Mouse (Mus musculus): ENCODE data around the gene Srrt. TPM values are rescaled to one million over a fixed set of nuclear protein-coding genes. Genes with fewer than 3 reads are reported as not detected.

Srrt gene
- 141 and 149 TPM in 2 replicates for polyA plus RNA-seq (2015; fragmentation: Nextera tagmentation; extraction: Ambion mirVana)

DNA sequence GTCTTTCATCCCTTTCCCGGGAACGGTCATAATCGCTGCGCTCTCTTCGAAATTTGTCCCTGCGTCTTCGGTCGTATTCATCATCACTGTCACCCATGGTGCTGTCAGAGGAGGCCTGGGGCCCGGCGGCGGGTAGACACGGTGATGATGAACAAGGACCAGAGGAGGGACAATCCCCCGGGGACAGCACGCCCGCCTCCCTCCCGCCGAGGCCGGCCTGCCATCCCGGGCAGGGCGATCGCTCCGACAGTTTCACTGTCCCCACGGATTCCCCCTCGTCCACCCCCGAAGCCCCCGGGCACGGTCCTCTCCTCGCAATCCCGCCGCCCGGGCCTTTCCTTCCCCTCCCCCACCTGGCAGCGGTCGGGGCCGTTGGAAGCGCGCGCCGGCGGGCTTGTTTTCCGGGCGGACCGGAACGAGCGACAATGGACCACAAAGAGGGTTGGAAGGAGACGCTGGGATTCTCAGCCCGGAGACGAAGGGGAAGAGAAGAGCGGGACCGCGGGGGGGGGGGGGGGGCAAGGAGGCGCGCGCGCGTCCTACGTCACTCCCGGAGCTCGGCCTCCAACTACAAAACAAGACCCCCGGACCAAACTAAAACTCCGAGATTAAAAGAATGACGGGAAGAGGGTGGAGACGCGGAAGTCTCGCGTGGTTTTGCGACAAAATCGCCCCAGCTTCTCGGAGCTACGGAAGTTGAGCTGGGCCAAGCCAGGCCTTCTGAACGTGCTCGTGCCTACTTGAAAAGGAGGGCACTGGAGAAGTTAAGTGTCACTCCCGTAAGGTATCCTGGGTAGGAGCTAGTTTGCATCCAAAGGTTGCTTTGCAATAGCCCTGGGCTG is at the start of gene Srrt:
Gene Srrt (minus strand): TSS at position 604 of the 842 bp plus-strand sequence.
- H3K27me3 ChIP-seq: no peaks in the 10 kb centered on the region
- peaks cover 75% of the 10 kb centered on the region for H3K36me3 ChIP-seq
- H3K9me3 ChIP-seq: 0 out of 2 replicates have a peak, but pooled peaks cover 6% of the 10 kb centered on the region
- H3K27ac ChIP-seq: peak within 1 kb of the TSS; percentile 94
- peak within 1 kb of the TSS; percentile 78 for H3K4me2 ChIP-seq (replicated peaks)
- peak; percentile 89 for ATAC-seq (ENCODE audit: low FRiP score, low read depth)
- peaks cover 50% of the 10 kb centered on the region for H3K4me1 ChIP-seq
- H3K4me3 ChIP-seq: peak within 1 kb of the TSS; percentile 87
- peak within 1 kb of the TSS; percentile 97 for H3K9ac ChIP-seq
- 0% methylated on average over 63 of the region's 72 CpGs for WGBS

DNA sequence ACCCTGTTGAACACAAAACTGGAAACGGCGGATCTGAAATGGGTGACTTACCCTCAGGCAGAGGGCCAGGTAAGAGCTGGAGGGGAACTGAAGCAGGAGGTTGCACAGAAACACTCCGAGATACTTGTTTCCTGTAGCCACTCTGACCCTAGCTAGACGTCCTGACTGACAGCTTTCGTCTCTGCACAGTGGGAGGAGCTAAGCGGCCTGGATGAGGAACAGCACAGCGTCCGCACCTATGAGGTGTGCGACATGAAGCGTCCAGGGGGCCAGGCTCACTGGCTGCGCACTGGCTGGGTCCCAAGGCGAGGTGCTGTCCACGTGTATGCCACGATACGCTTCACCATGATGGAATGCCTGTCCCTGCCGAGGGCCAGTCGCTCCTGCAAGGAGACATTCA is 46.6 kb upstream of the Srrt start:
- ATAC-seq (ENCODE audit: low FRiP score, low read depth): no peak
- Histone ChIP-seq H3K9ac (peak overlapping the region; percentile 40), H3K4me1 (peaks cover 41% of the 10 kb centered on the region), H3K36me3 (peaks cover 56% of the 10 kb centered on the region), H3K4me2 (replicated peaks) (peak overlapping the region; percentile 95), H3K27me3 (no peaks in the 10 kb centered on the region), H3K9me3 (no peaks in the 10 kb centered on the region), H3K27ac (no peak overlapping the region), H3K4me3 (no peak overlapping the region)
- 87% methylated on average over 17 of the region's 17 CpGs for WGBS

- Histone ChIP-seq H3K4me2 (replicated peaks) (peak overlapping the region; percentile 95), H3K36me3 (peaks cover 38% of the 10 kb centered on the region), H3K9ac (peak overlapping the region; percentile 99), H3K9me3 (no peaks in the 10 kb centered on the region), H3K27ac (peak overlapping the region; percentile 99), H3K27me3 (no peaks in the 10 kb centered on the region), H3K4me1 (peaks cover 58% of the 10 kb centered on the region), H3K4me3 (peak overlapping the region; percentile 92)
- 2% methylated on average over 16 of the region's 16 CpGs for WGBS
- no peak for ATAC-seq (ENCODE audit: low FRiP score, low read depth)
These were observed 44.8 kb upstream of the Srrt start for GRCm38 (mm10) chr5:137352011-137352975.

- H3K9ac ChIP-seq: peak overlapping the region; percentile 99
- peak overlapping the region; percentile 99 for H3K27ac ChIP-seq
- no peak for ATAC-seq (ENCODE audit: low FRiP score, low read depth)
- no peaks in the 10 kb centered on the region for H3K27me3 ChIP-seq
- peak overlapping the region; percentile 92 for H3K4me3 ChIP-seq
- H3K9me3 ChIP-seq: no peaks in the 10 kb centered on the region
- H3K36me3 ChIP-seq: peaks cover 30% of the 10 kb centered on the region
- 1% methylated on average over 4 of the region's 4 CpGs for WGBS
- H3K4me1 ChIP-seq: peaks cover 61% of the 10 kb centered on the region
- H3K4me2 ChIP-seq (replicated peaks): peak overlapping the region; percentile 95
These were observed 43.9 kb upstream of the Srrt start for GRCm38 (mm10) chr5:137351394-137351793.

DNA sequence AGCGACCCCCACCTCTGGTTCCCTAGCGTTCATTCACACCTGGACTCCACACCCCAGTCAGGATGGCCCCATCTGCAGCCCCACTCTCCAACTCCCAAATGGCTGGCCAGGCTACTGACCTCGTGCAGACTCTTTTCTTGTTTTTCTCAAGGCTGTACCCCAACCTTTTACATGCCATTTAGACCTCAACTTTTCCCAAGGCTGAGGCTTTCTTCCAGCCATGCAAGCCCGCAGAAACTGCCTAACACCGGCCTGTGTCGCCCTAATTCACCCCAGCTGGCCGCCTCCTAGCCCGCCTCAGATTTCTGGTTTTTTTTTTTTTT is 43.5 kb upstream of the Srrt start:
- Histone ChIP-seq H3K4me2 (replicated peaks) (peak overlapping the region; percentile 95), H3K9me3 (no peaks in the 10 kb centered on the region), H3K4me3 (peak overlapping the region; percentile 92), H3K9ac (peak overlapping the region; percentile 99), H3K36me3 (peaks cover 26% of the 10 kb centered on the region), H3K27ac (peak overlapping the region; percentile 99), H3K4me1 (peaks cover 64% of the 10 kb centered on the region), H3K27me3 (no peaks in the 10 kb centered on the region)
- no peak for ATAC-seq (ENCODE audit: low FRiP score, low read depth)
- WGBS: 2% methylated on average over 8 of the region's 8 CpGs

DNA sequence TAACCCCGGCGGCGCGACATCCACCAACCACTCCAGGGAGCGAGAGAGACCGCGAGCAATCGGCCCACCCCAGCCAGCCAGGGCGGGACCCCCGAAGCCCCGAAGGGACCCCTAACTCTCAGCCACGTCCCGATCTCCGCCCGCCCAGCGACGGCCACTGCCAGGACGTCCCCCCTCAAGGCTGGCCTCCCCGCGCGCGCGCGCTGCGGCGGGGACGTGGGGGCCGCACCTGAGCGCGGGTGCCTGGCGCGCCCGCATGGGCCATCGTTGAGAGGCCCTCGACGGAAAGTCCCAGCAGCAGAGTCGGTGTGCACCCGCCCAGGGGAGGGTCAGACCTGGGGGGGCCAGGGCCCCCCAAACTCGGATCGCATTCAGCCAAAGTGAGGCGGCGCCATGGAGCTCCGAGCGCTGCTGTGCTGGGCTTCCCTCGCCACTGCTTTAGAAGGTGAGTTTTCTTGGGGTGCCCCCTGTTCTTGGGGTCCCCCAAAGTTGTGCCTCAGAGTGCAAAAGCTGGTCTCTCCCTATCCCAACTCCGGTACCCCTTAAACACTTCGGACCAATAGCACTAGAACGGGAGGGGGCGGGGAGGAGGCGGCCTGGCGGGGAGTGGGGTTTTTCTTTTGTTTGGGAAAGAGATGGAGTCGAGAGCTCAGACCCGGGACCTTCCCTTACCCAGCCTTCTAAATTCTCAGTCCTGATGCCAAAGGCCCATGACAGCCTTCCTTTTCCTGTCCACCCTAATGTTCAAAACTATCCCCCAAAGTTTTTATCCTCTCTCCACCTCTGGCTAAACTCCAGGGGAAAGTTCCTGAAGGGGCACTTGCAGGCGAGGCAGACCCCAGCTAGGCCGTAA is 43.0 kb upstream of the Srrt start:
- peak; percentile 74 for ATAC-seq (ENCODE audit: low FRiP score, low read depth)
- H3K4me2 ChIP-seq (replicated peaks): peak overlapping the region; percentile 95
- H3K4me1 ChIP-seq: peaks cover 68% of the 10 kb centered on the region
- H3K4me3 ChIP-seq: peak overlapping the region; percentile 92
- H3K36me3 ChIP-seq: peaks cover 20% of the 10 kb centered on the region
- WGBS: under 1% methylated on average over 52 of the region's 55 CpGs
- peak overlapping the region; percentile 99 for H3K27ac ChIP-seq
- no peaks in the 10 kb centered on the region for H3K27me3 ChIP-seq
- no peaks in the 10 kb centered on the region for H3K9me3 ChIP-seq
- H3K9ac ChIP-seq: peak overlapping the region; percentile 99

- H3K4me2 ChIP-seq (replicated peaks): peak within 1 kb of the TSS; percentile 95
- H3K27me3 ChIP-seq: no peaks in the 10 kb centered on the region
- H3K4me3 ChIP-seq: peak within 1 kb of the TSS; percentile 92
- H3K9me3 ChIP-seq: no peaks in the 10 kb centered on the region
- H3K36me3 ChIP-seq: peaks cover 12% of the 10 kb centered on the region
- H3K27ac ChIP-seq: peak within 1 kb of the TSS; percentile 99
- peak; percentile 97 for ATAC-seq (ENCODE audit: low FRiP score, low read depth)
- H3K9ac ChIP-seq: peak within 1 kb of the TSS; percentile 99
- H3K4me1 ChIP-seq: peaks cover 67% of the 10 kb centered on the region
- under 1% methylated on average over 32 of the region's 32 CpGs for WGBS
These were observed 42.1 kb upstream of the Srrt start, which contains the start of gene Ephb4 for GRCm38 (mm10) chr5:137349384-137350204. Gene Ephb4 (plus strand): TSS chr5:137350109.

- peak overlapping the region; percentile 92 for H3K4me3 ChIP-seq
- no peaks in the 10 kb centered on the region for H3K9me3 ChIP-seq
- peaks cover 3% of the 10 kb centered on the region for H3K36me3 ChIP-seq
- no peak for ATAC-seq (ENCODE audit: low FRiP score, low read depth)
- peak overlapping the region; percentile 69 for H3K9ac ChIP-seq
- H3K4me2 ChIP-seq (replicated peaks): peak overlapping the region; percentile 95
- peaks cover 63% of the 10 kb centered on the region for H3K4me1 ChIP-seq
- 1% methylated on average over 33 of the region's 33 CpGs for WGBS
- H3K27me3 ChIP-seq: no peaks in the 10 kb centered on the region
- H3K27ac ChIP-seq: peak overlapping the region; percentile 99
These were observed 41.3 kb upstream of the Srrt start for GRCm38 (mm10) chr5:137348482-137349383.

- 0 out of 2 replicates have a peak overlapping the region, but pooled peaks have one; percentile 92 for H3K4me3 ChIP-seq
- ATAC-seq (ENCODE audit: low FRiP score, low read depth): no peak
- 24% methylated on average over 7 of the region's 7 CpGs for WGBS
These were observed 40.4 kb upstream of the Srrt start for GRCm38 (mm10) chr5:137347856-137348255.

GRCm38 (mm10) chr5:137346983-137347382 is 39.5 kb upstream of the Srrt start:
- no peaks in the 10 kb centered on the region for H3K27me3 ChIP-seq
- H3K4me2 ChIP-seq (replicated peaks): no peak overlapping the region
- H3K4me3 ChIP-seq: no peak overlapping the region
- H3K9me3 ChIP-seq: no peaks in the 10 kb centered on the region
- H3K36me3 ChIP-seq: no peaks in the 10 kb centered on the region
- H3K27ac ChIP-seq: no peak overlapping the region
- 84% methylated on average over 4 of the region's 4 CpGs for WGBS
- peaks cover 47% of the 10 kb centered on the region for H3K4me1 ChIP-seq
- no peak for ATAC-seq (ENCODE audit: low FRiP score, low read depth)
- no peak overlapping the region for H3K9ac ChIP-seq

More at GRCm38 (mm10) chr5:137347856-137348255, 40.4 kb upstream of the Srrt start:
- Histone ChIP-seq H3K27me3 (no peaks in the 10 kb centered on the region), H3K9ac (no peak overlapping the region), H3K4me2 (replicated peaks) (peak overlapping the region; percentile 95), H3K27ac (peak overlapping the region; percentile 99; the same call in 1 of the 2 replicates), H3K4me1 (peaks cover 55% of the 10 kb centered on the region), H3K9me3 (no peaks in the 10 kb centered on the region), H3K36me3 (no peaks in the 10 kb centered on the region)

Data from limb, embryonic 13.5 days (tissue).